Mouse (Mus musculus) mouse trophoblast stem cell (cell line): ENCODE measurements at regions not wholly inside any gene's neighbourhood (a gene's known extent, or its start where the extent isn't known, plus 50 kb on each side); places are given as distances from the start of the nearest gene placed in this dataset.

Source experiments
- in situ Hi-C, 2 experiments: fragments of 300-500 bp; cut with MseI, MboI; formaldehyde crosslinking; loops; 2 replicates in 1 of 2; 3 replicates in 1 of 2; pipeline ENCODE4 v1.15.1; 2025

GRCm38 (mm10) chr1:92731353-92732282 lies 83.0 kb upstream of the Otos start:
- in situ Hi-C loops: no loop called here

DNA sequence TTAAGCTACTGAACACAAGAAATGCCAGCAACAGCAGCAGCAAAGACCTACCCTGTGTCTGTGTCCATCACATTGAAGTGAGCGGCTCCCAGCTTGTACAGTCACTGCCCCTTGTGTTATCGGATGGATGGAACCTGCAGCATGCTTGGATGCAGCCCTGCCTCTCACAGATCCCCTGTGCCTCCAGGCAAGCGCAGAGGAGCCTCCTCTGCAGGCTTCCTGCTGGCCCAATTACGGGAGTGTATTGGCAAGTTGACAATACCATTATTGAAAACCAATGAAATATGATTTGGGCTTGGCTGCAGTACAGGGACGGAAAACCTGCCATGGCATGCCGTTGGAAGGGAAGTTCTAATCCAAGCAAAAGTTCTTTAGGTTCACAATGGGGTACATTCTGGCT lies 81.9 kb upstream of the Otos start:
- in situ Hi-C loops: no loop called here

- in situ Hi-C loops: no loop called here
These were observed 79.3 kb upstream of the Otos start for GRCm38 (mm10) chr1:92727961-92728360.

DNA sequence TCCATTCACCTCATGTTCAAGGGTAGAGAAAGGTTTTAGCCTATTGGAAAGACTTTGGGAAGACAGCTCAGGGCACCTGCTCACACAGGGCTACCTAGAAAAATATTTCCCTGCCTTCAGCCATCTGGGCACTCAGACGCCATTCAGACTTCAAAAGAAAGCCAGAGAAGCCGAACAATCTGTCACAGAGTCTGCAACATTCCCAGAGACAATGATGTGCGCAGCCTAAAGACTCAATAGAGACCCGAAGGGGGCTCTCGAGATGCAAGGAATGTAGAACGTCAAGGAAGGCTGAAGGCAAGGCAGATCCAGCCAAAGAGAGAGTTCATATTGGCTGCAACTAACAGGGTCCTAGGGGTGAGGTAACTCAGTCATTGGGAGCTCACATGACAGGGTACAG lies 78.7 kb upstream of the Otos start:
- in situ Hi-C loops: no loop called here

GRCm38 (mm10) chr1:92726341-92726740 lies 77.7 kb upstream of the Otos start:
- in situ Hi-C loops: no loop called here

GRCm38 (mm10) chr1:92724135-92724534 lies 75.5 kb upstream of the Otos start:
- in situ Hi-C loops: no loop called here

GRCm38 (mm10) chr1:92720567-92720966 lies 71.9 kb upstream of the Otos start:
- in situ Hi-C loops: no loop called here

- in situ Hi-C loops: no loop called here
These were observed 71.2 kb upstream of the Otos start for GRCm38 (mm10) chr1:92719864-92720263.

DNA sequence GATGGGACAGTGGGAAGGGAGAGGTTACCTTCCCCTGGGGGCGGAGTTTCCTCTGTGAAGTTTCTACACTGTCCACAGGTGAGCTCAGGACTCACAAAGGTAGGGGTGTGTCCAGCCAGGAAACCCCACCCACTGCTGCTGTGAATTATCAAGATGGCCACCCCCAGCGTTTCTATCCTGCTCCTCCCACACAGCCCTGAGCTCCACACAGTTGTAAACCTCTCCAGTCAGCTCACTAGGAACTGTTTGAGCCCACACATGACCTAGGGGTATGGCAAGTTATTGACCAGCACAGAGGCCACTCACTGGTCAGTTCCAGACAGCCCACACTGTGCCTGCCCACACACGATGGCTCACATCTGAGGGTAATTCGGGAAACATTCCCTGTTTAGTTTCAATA lies 69.5 kb upstream of the Otos start:
- in situ Hi-C loops: no loop called here

DNA sequence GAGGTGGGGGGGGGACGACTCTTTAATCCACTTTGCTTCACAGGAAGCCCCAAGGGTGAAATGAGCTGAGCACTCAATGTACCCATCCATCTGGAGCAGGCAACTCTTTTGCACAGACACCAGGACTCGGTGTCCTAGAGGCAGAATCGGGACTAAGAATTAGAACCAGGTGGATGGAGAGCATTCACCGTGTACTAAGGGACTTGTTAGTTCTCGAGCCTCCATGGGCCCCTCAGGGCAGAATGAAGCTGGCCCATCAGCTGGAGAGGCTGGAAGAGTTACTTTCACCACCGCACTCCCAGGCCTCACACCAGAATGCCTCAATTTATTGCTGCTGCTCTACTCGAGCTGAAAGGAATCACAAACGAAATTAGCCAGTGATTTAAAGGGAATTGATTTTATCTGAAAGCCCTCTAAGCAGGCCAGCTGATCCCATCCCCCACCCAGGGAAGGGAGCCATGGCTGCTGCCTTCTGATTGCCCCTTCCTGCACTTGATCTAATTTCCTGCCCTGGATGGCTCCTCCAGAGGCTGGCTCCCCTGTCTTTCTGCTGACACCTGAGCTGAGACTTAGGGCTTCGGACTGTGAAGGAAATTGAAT lies 66.2 kb upstream of the Otos start:
- in situ Hi-C loops: loop anchor here in 1 of 2 experiments (5.0 kb wide), 1 partner anchor 112 kb away; no protein-coding TSS in a partner anchor

DNA sequence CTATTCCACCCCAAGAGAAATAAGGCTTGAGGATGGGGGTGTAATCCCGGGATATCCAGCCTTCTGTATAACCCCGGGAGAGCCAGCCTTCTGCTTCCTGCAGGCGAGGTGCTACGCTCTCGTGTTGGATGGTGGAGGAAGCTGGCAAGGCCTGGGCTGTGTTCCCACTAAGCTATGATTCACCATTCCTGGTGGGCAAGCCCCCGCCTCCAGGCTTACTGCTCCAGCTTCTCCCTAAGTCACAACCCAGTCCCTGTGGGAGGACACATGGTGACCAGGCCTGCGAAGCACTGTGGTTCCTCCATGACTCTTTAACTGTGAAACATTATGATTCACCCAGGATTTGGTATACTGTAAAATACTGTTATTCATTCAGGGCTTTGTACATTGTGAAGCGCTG lies 63.7 kb upstream of the Otos start:
- in situ Hi-C loops: loop anchor here in 1 of 2 experiments (5.0 kb wide), 1 partner anchor 115 kb away; no protein-coding TSS in a partner anchor

GRCm38 (mm10) chr1:92710321-92710839 lies 61.7 kb upstream of the Otos start:
- in situ Hi-C loops: loop anchor here in 1 of 2 experiments (5.0 kb wide), 1 partner anchor 117 kb away; no protein-coding TSS in a partner anchor

- in situ Hi-C loops: no loop called here
These were observed 60.7 kb upstream of the Otos start for GRCm38 (mm10) chr1:92709190-92709850.

- in situ Hi-C loops: no loop called here
These were observed 59.6 kb upstream of the Otos start for GRCm38 (mm10) chr1:92707917-92708897.

DNA sequence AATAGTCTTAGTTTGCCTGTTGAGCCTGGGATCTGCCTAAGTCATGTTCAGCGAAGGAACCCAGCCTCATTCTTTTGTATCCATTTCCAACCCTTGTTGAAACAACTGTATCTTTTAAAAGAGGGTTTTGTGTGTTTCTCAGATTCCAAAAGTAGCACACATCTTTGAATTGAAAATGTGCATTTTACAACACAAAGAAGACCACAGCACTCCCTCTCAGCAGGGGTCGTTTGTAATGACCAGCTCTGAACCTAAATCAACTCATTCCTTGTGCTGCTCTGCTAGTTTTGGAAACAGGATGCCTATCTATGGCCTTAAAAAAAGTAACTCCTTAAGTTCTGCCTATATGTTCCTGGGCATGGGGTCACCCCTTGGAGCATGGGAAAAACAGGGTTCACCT lies 58.8 kb upstream of the Otos start:
- in situ Hi-C loops: no loop called here

- in situ Hi-C loops: loop anchor here in 1 of 2 experiments (5.0 kb wide), 1 partner anchor 133 kb away; no protein-coding TSS in a partner anchor
These were observed 55.3 kb upstream of the Otos start for GRCm38 (mm10) chr1:92703903-92704302.

GRCm38 (mm10) chr1:92703270-92703669 lies 54.6 kb upstream of the Otos start:
- in situ Hi-C loops: loop anchor here in 1 of 2 experiments (5.0 kb wide), 1 partner anchor 134 kb away; no protein-coding TSS in a partner anchor

DNA sequence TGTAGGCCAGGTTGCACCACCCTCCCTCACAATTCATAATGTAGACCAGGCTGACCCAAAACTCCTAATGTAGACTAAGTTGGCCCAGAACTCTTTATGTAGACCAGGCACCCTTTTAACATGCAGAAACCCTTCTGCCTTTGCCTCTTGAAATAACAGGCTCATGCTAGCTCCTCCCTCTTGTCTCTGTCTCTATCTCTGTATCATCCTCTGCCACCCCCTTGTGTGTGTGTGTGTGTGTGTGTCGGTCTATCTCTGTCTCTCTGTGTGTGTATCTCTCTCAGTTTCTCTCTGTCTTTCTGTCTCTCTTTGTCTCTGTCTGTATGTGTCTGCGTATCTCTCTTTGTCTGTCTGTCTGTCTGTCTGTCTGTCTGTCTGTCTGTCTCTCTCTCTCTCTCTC lies 51.5 kb upstream of the Otos start:
- in situ Hi-C loops: loop anchor here in 1 of 2 experiments (5.0 kb wide), 1 partner anchor 137 kb away; no protein-coding TSS in a partner anchor

- in situ Hi-C loops: loop anchor here in 1 of 2 experiments (5.0 kb wide), 1 partner anchor 138 kb away; no protein-coding TSS in a partner anchor
These were observed 51.1 kb upstream of the Otos start for GRCm38 (mm10) chr1:92699697-92700096.

DNA sequence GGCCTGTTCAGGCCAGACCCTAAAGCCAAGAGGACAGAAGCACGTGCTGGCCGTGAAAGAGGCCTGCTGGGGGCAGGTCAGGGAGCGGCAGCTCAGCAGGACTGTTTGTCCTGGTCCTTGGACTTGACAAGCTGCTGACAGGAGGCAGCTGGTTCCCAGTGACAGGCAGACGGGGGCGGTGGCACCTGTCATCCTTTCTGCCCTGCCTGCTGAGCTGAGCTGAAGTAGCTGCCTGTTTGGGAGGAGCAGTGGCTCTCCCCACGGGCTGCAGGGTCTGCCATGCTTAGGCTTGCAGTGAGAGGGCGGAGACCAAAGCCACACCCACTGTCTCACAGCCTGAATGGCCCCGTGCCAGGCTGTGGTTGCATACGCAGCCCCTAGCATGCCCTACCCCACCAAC lies 50.4 kb upstream of the Otos start:
- in situ Hi-C loops: no loop called here
